Mouse (Mus musculus) embryonic facial prominence, embryonic 11.5 days (tissue): ENCODE data around the gene Tubb3. TPM values are rescaled to one million over a fixed set of nuclear protein-coding genes. Genes with fewer than 3 reads are reported as not detected.
"Not testable (repeated sequence)": the region's sequence is repeated elsewhere in the genome, so short reads cannot be mapped to it uniquely, and the experiment has no call there.

ENCODE experiments used
- ATAC-seq: fragments of 200-750 bp; cut with Nextera tagmentation; replicated peaks from 2 replicates; pipeline ENCODE4 v1.8.0; 2017; ENCODE audit warnings: low read depth; ENCODE audit not compliant: insufficient number of reproducible peaks, low FRiP score, low TSS enrichment
- DNase-seq: peaks from one replicate; pipeline ENCODE4 v3.0.0-alpha.2; 2015; ENCODE audit warnings: low spot score
- H3K27ac ChIP-seq: fragments of 300-500 bp; sonication (generic); replicated peaks from 2 replicates; pipeline ENCODE4 v1.5.1; 2014; ENCODE audit warnings: mild to moderate bottlenecking, low read depth, low read length, control low read depth
- H3K27me3 ChIP-seq: fragments of 300-500 bp; sonication (generic); 2 replicates; pipeline ENCODE4 v1.6.1; 2014; ENCODE audit warnings: mild to moderate bottlenecking, low read length, moderate library complexity, mixed read lengths; ENCODE audit not compliant: control insufficient read depth, insufficient read depth
- H3K36me3 ChIP-seq: fragments of 300-500 bp; sonication (generic); replicated peaks from 2 replicates; pipeline ENCODE4 v1.6.1; 2014; ENCODE audit warnings: low read depth, mild to moderate bottlenecking, low read length, moderate library complexity, mixed read lengths; ENCODE audit not compliant: control insufficient read depth, insufficient read depth
- H3K4me1 ChIP-seq: fragments of 300-500 bp; sonication (generic); 2 replicates; pipeline ENCODE4 v1.6.1; 2014; ENCODE audit warnings: low read length, mixed read lengths; ENCODE audit not compliant: control insufficient read depth, insufficient read depth
- H3K4me2 ChIP-seq: fragments of 300-500 bp; sonication (generic); 2 replicates; pipeline ENCODE4 v1.6.1; 2014; ENCODE audit warnings: low read depth, mild to moderate bottlenecking, control low read depth, low read length, moderate library complexity
- H3K4me3 ChIP-seq: fragments of 300-500 bp; sonication (generic); 2 replicates; pipeline ENCODE4 v1.5.1; 2014; ENCODE audit warnings: low read depth, low read length, control low read depth
- H3K9ac ChIP-seq: fragments of 300-500 bp; sonication (generic); replicated peaks from 2 replicates; pipeline ENCODE4 v1.6.1; 2014; ENCODE audit warnings: mild to moderate bottlenecking, control low read depth, low read length
- H3K9me3 ChIP-seq: fragments of 300-500 bp; sonication (generic); replicated peaks from 2 replicates; pipeline ENCODE4 v1.6.1; 2016; ENCODE audit warnings: mild to moderate bottlenecking, low read length, inconsistent platforms, mixed read lengths; ENCODE audit not compliant: control insufficient read depth
- WGBS: fragments of 180-500 bp; shearing (Covaris S2); extraction: QIAGEN DNeasy Blood & Tissue Kit; methylation state at CpG from one replicate; pipeline ENCODE4 v1.1.7; 2014; 5-methylcytosine and 5-hydroxymethylcytosine counted together
- polyA plus RNA-seq: library from polyadenylated mRNA; unstranded; fragments of >200 nt; fragmentation: Nextera tagmentation; extraction: Ambion mirVana; gene quantifications from 2 replicates; pipeline ENCODE4 v1.2.1, GENCODE M21; 2014

Tubb3 gene
- polyA plus RNA-seq, 1 experiment from 2014 or later: 199 TPM

DNA sequence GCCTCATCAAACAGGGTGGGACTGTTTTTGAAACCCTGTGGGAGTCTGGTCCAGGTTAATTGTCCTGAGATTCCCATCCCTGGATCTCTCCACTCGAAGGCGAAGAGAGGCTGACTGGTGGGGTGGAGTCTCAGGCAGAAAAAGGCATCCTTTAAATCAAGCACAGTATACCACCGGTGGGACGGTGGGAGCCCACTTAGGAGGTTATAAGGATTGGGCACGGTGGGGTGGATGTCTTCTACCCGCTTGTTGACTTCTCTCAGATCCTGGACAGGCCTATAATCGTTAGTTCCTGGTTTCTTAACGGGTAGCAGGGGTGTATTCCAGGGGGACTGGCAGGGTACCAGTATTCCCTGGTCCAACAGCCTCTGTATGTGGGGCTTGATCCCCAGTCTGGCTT lies 19.7 kb downstream of the Tubb3 start:
- H3K9me3 ChIP-seq: peaks cover 11% of the 10 kb centered on the region
- not testable (repeated sequence) for H3K27me3 ChIP-seq, DNase-seq, H3K27ac ChIP-seq, ATAC-seq, H3K4me1 ChIP-seq, H3K4me2 ChIP-seq, H3K36me3 ChIP-seq, H3K9ac ChIP-seq, H3K4me3 ChIP-seq
- WGBS: 89% methylated on average over 7 of the region's 8 CpGs

DNA sequence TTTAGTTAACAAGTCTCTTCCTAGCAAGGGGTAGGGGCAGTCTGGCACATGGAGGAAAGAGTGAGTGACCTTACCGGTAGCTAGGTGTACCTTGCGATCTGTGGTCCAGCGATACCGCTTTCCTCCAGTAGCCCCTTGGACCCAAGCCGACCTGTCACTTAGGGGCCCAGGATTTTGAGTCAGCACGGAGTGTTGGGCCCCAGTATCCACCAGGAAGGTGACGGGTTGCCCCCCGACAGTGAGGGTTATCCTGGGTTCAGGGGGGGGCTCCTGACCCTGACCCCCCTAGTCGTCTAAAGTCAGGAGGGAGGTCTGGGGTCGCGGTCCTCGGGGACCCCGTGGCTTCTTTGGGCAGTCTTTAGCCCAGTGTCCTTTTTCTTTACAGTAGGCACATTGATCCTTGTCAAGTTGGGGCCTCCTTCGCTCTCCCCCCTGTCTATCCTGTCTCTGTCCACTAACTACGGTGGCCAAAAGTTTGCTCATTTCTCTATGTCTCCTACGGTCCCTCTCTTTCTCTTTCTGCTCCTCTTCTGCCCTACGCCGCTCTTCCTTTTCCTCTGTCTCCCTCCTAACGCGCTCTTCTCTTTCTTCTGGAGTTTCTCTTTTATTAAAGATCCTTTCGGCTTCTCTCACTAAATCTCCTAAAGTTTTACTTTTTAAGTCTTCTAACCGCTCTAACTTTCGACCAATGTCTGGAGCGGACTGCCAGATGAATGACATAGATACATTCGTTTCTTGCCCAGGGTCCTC lies 20.6 kb downstream of the Tubb3 start:
- 94% methylated on average over 25 of the region's 25 CpGs for WGBS
- Histone ChIP-seq H3K9me3 (peaks cover 11% of the 10 kb centered on the region), H3K27ac (no peak overlapping the region), H3K4me2 (no peak overlapping the region), H3K9ac (no peak overlapping the region), H3K36me3 (no peaks in the 10 kb centered on the region), H3K27me3 (no peaks in the 10 kb centered on the region), H3K4me1 (no peaks in the 10 kb centered on the region), H3K4me3 (no peak overlapping the region)
- no peak for ATAC-seq
- no peak for DNase-seq

DNA sequence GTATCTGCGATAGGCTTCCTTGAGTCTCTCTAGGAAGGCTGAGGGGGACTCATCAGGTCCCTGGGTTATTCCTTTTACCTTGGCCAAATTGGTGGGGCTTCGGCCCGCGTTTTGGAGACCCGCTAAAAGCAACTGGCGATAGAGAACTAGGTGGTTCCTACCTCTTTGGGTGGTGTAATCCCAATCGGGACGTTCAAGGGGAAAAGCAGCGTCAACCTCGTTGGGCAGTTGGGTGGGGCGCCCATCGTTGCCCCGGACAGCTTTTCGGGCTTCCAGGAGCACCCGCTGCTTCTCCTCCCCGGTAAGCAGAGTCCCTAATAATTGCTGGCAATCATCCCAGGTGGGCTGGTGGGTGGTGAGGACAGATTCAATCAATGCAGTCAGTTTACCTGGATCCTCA lies 21.2 kb downstream of the Tubb3 start:
- H3K4me3 ChIP-seq: no peak overlapping the region
- no peak overlapping the region for H3K4me2 ChIP-seq
- H3K36me3 ChIP-seq: no peaks in the 10 kb centered on the region
- no peaks in the 10 kb centered on the region for H3K4me1 ChIP-seq
- DNase-seq: no peak
- peaks cover 11% of the 10 kb centered on the region for H3K9me3 ChIP-seq
- no peak overlapping the region for H3K27ac ChIP-seq
- no peak overlapping the region for H3K9ac ChIP-seq
- H3K27me3 ChIP-seq: no peaks in the 10 kb centered on the region
- no peak for ATAC-seq
- 96% methylated on average over 16 of the region's 16 CpGs for WGBS

DNA sequence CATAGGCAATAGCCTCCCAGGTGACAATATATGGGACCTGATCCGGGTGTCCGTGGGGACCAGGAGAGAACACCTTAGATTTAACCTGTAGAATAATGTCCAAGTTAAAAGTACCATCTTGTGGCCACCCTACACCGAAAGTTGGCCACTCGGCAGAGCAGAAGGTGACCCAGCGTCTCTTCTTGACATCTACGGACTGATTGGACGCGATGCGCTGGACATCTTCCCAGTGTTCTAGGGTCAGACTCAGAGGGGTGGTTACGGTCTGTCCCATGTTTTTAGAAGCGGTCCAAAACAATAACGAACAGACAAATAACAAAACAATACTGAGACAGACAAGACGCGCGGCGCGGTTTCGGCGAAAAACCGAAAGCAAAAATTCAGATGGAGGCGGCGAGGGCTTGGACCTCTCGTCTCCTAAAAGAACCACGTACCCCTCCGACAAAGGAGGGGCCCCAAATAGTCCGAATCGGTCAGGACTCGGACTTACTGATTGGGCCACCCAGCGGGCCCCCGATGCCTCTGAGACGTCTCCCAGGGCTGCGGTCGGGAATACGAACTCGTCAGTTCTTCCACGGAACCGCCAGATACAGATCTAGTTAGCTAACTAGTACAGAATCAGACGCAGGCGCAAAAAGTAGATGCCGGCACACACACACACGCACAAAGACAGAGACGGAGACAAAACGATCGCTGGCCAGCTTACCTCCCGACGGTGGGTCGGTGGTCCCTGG lies 22.2 kb downstream of the Tubb3 start:
- not testable (repeated sequence) for H3K4me1 ChIP-seq, DNase-seq, H3K27ac ChIP-seq, H3K27me3 ChIP-seq, H3K36me3 ChIP-seq, ATAC-seq, H3K9me3 ChIP-seq, H3K4me2 ChIP-seq, H3K4me3 ChIP-seq, H3K9ac ChIP-seq
- WGBS: 97% methylated on average over 43 of the region's 47 CpGs

DNA sequence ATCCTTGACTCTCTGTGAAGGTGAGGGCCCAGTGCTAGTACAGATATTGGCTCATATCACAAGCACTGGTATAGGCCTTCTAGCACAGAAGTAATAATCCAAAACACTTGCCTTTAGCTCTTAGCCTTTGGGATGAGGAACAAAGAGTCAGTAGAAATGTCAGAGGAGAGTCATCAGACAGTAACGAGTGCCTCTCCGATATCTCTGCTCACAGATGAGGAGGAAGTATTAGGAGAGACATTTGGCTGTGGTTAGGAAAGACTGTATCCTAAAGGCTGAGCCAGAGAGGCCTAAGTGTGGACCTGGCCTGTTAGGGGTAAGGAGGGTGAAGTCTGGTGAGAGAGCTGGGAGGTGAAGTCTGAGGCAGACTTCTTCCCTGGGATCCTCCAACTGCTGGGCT lies 30.6 kb downstream of the Tubb3 start:
- ATAC-seq (no peak), DNase-seq (no peak)
- H3K27ac ChIP-seq: no peak overlapping the region
- WGBS: 85% methylated on average over 2 of the region's 2 CpGs
- no peak overlapping the region for H3K4me3 ChIP-seq
- H3K4me1 ChIP-seq: no peaks in the 10 kb centered on the region
- H3K4me2 ChIP-seq: no peak overlapping the region
- H3K36me3 ChIP-seq: no peaks in the 10 kb centered on the region
- no peak overlapping the region for H3K9ac ChIP-seq
- H3K27me3 ChIP-seq: no peaks in the 10 kb centered on the region
- H3K9me3 ChIP-seq: no peaks in the 10 kb centered on the region

DNA sequence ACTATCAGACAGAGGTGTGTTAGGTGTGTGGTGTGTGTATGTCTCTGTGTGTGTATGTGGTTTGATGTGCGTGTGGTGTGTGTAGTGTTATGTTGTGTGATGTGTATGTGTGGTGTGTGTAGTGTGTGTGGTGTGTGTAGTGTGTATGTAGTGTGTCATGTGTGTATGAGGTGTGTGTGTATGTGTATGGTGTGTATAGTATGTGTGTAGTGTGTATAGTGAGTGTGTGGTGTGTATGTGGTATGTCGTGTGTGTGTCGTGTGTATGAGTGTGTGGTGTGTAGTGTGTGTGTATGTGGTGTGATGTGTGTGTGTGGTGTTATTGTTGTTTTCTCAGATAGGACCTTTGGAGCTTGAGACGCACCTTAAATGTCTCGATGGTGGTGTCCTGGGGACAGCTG lies 31.1 kb downstream of the Tubb3 start:
- DNase-seq (no peak), ATAC-seq (peak; percentile 26; the same call in 1 of the 2 replicates)
- Histone ChIP-seq H3K36me3 (no peaks in the 10 kb centered on the region), H3K4me2 (no peak overlapping the region; the same call in 1 of the 2 replicates), H3K4me1 (no peaks in the 10 kb centered on the region), H3K27ac (no peak overlapping the region), H3K4me3 (no peak overlapping the region), H3K9ac (no peak overlapping the region), H3K9me3 (no peaks in the 10 kb centered on the region), H3K27me3 (no peaks in the 10 kb centered on the region)
- 81% methylated on average over 5 of the region's 5 CpGs for WGBS

GRCm38 (mm10) chr8:123442871-123443575 lies 31.8 kb downstream of the Tubb3 start:
- Histone ChIP-seq H3K4me3 (peak overlapping the region; percentile 61), H3K4me1 (no peaks in the 10 kb centered on the region), H3K27me3 (no peaks in the 10 kb centered on the region), H3K9ac (peak overlapping the region; percentile 85), H3K27ac (peak overlapping the region; percentile 62; the same call in 1 of the 2 replicates), H3K36me3 (no peaks in the 10 kb centered on the region), H3K9me3 (no peaks in the 10 kb centered on the region), H3K4me2 (peak overlapping the region; percentile 62)
- WGBS: 1% methylated on average over 41 of the region's 41 CpGs
- DNase-seq: peak; percentile 91
- peak; percentile 96 for ATAC-seq

GRCm38 (mm10) chr8:123443576-123443921 lies 32.3 kb downstream of the Tubb3 start:
- peak overlapping the region; percentile 62 for H3K4me2 ChIP-seq
- H3K27ac ChIP-seq: no peak overlapping the region
- ATAC-seq (no peak), DNase-seq (peak; percentile 17)
- no peaks in the 10 kb centered on the region for H3K36me3 ChIP-seq
- no peaks in the 10 kb centered on the region for H3K4me1 ChIP-seq
- peak overlapping the region; percentile 85 for H3K9ac ChIP-seq
- 21% methylated on average over 4 of the region's 4 CpGs for WGBS
- H3K9me3 ChIP-seq: no peaks in the 10 kb centered on the region
- H3K27me3 ChIP-seq: no peaks in the 10 kb centered on the region
- H3K4me3 ChIP-seq: peak overlapping the region; percentile 61
